Mouse (Mus musculus): ENCODE measurements at regions not wholly inside any gene's neighbourhood (a gene's known extent, or its start where the extent isn't known, plus 50 kb on each side); places are given as distances from the start of the nearest gene placed in this dataset.
A peak's percentile ranks its signal among the peaks of the same experiment; 100 is the strongest.

DNA sequence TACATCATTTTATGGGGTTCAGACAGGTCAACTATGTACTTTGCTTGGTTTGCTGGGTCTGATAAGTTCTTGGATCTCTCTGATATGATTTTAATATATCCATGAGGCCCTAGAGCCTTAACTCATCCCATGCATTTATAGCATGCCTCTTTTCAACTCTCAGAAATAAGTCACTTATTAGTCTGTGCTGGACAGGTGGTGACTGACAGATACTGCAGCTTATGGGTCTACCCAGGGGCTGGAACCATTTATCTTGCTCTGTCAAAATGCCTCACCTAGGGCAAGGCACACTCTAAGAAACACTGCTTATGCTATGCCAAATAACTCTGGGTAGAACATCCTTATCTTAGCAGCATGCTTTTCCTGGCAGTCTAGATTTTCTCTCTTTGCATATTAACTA, 225.6 kb downstream of the Mbnl1 start:
- no peak for DNase-seq

DNA sequence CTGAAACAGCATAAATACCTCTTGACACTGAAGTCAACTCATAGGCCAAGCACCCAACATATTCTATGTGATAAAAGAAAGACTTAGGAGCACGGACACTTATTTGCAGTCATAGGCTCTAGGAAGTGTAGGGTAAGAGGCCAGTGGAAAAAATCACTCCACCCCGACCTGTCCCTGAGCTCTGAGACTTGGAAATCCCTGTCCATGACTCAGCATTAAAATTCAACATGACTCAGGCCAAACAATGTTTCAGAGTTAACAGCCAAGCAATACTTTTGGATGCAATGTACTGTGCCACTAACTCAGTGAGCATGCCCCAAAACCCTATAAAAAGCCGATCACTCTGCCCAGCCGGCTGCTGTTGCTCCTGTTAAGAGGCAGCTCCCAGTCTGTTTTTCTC, 234.5 kb downstream of the Mbnl1 start:
- DNase-seq: no peak

DNA sequence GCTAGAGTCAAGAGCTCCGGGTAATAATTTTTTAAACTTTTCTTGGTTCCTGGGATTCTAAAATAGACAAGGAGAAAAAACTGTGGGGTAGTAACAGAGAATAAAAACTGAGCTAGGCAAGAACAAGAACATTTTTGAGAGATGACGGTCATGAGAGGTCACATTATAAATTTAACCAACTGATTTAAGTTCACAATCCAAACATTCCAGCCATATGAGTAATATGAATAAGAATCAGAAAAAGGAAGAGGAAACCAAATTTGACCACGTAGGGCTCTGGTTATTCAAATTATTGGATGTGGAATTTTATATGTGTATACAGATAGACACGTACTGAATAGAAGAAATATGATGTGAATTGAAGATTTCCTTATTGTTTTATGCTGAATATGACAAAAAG, 240.3 kb downstream of the Mbnl1 start:
- no peak for DNase-seq

DNA sequence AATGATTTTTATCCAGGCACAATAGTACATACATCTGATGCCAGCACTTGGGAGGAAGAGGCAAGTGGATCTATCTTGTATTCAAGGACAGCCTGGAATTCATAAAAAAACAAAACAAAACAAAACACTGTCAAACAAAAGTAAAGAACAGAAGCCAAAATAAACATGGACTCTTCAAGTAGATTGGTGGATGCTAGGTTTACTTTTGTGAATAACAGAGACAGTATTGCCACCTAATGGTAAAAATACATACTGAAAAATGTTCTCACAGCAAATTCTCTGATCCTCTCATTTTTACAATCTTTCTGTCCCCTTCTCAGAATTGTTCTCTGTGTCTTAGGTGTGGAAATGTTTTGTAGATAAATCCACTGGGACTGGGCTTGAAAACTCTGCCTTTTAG, 247.7 kb downstream of the Mbnl1 start:
- no peak for DNase-seq

DNA sequence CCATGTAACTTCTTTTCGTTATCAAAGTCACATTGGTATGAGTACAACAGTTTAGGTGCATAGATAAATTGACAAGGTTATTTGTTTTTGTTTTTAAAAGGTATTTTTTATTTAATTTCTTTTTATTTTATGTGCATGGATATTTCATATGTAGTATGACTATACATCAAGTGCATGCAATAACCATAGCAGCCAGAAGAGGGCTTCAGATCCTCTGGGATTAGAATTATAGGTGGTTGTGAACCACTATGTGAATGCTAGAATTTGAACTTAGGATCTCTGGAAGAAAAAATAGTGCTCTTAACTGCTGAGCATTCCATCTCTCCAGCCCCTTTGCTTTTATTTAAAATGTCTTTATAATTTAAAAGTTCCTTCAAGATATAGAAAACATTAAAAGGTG, 258.7 kb downstream of the Mbnl1 start:
- DNase-seq: no peak

DNA sequence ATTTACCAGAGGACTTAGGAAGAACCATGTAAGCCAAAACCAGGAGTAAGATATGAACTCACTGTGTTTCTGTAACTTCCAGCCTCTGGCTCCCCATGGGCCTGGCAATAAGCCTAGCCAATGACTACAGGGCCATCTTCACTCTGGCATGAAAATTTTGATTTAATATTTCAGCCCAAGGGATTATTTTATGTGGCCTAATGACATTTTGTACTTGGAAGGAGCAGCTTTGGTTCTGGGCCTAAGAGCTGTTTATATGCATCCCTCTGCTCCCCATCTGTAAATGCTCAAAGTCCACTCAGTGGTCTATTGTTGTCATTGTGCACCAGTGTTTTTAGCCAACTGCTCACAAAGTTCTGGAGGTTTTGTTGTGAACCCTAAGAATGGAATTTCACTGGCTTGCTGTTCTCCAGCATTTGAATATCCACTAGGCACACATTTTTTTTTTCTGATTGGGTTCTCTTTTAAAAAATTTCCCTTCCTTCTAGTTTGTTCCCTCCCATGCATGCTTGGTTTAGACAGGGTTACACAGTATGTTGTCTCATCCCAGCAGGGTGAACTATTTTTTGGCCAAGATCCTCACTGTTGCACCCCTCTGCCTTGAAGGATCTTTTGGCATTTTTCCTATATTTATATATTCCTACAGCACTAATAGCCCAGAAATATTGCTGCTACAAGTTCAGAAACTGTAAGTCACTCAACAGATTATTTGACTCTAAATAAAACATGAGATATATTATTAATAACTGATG, 261.9 kb upstream of the P2ry1 start:
- DNase-seq: no peak

DNA sequence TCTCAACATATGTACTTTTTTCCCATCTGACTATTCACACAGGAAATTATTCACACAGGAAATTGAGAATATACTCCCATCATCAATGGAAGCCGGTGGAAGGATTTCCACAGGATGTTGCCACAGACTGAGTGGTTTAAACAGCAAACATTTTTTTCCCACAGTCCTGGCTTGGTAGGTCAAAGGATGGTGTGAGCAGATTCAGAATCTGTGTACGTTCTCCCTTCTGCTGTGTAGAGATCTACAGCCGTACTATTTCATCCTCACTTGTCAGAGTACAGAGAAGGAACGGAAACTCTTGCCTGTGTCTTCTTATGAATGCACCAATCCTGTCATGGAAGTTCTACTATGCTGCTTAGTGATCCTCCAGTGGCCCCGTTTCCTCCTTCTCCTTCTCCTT, 261.2 kb upstream of the P2ry1 start:
- DNase-seq: no peak

DNA sequence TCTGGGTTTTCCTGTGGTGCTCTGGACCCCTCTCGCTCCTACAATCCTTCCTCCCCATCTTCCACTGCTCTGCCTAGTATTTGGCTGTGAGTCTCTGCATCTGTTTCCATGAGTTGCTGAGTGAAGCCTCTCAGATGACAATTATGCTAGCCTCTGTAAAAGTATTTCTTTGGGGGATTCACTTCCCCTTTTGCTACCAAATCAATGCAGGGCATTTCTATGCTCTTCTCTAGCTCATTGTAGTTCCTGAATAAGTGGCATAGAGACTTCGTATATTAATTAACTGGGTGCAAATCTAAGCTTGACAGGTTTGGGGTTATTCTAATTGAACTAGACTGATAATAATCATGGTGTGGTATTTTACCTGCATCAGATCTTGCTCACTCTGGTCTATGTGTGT, 260.4 kb upstream of the P2ry1 start:
- DNase-seq: no peak

DNA sequence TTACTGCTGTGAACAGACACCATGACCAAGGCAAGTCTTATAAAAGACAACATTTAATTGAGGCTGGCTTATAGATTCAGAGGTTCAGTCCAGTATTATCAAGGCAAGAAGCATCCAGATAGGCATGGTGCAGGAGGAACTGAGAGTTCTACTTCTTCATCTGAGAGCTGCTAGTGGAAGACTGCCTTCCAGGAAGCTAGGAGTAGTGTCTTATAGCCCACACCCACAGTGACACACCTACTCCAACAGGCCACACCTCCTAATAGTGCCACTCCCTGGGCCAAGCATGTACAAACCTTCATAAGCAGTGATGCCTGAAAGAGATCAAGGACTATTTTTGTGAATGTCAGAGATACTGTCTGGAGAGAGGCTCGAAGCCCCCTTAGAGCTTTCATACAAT, 257.5 kb upstream of the P2ry1 start:
- no peak for DNase-seq

DNA sequence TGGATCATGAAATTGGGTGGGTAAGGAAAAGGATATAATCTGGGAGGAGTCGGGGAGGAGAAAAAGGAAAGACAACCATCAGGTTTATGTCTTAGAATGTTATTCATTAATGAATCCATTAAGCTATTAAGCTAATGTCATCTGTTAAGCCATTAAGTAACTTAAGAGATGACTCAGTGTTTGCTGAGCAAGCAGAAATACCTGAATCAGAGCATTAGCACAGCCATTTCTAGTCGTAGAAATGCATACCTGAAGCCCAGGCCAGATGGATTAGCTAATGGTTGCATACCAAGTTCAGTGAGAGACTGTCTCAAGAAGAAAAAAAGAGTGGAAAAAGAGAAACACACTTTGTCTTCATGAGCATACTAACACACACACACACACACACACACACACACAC, 244.0 kb upstream of the P2ry1 start:
- DNase-seq: no peak

DNA sequence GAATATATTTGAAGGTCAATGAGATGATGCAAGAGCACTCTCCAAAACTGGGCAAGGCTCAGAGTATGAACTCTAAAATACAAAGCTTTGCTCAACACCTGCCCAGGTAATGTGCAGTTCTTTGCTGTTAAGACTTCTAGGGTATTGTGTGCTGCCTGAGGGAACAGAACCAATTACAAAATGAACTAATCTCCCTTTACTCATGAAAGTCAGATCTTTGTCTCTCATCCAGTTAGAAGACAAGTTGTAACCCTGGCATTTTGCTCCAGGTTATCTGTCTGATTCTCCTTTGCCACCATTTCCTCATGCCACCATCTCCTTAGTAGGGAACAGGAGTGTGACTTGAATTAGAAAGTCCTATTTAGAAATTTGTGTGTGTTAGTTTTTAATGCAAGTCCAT, 243.5 kb upstream of the P2ry1 start:
- no peak for DNase-seq

DNA sequence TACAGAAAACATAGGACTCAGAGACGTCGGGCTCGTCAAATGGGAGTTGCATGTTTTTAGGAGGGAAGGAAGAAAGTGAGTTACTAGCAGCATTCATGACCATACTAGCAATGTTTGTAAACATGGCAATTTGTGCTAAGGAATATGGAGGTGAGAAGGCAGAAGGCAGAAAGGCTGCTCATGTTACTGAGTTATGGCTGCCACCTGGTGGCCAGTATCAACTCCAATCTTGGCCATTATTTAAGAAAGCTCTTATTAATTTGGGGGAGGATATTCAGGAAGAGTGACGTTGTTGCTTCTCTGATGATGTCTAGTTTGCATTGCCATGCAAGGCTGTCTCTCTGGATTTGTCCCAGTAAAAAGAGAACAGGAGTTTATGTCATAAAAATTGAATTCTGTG, 239.7 kb upstream of the P2ry1 start:
- peak; percentile 24 for DNase-seq

DNA sequence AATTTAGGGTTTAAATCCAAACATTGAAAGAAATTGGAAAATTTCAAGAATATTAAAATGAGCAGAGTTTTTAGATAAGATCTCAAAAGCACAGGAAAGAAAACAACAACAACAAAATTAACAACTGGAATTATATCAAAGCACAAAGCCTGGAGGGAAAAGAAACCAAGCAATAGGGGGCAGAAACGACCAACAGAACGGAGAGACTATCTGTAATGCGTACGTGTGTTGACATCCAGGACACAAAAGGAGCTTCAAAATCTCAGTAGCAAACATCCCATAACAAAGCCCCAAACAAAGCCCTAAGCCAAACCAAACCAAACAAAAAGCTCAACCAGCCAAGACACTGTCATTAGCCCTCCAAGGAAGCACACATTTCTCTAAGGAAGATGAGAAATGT, 237.5 kb upstream of the P2ry1 start:
- no peak for DNase-seq

DNA sequence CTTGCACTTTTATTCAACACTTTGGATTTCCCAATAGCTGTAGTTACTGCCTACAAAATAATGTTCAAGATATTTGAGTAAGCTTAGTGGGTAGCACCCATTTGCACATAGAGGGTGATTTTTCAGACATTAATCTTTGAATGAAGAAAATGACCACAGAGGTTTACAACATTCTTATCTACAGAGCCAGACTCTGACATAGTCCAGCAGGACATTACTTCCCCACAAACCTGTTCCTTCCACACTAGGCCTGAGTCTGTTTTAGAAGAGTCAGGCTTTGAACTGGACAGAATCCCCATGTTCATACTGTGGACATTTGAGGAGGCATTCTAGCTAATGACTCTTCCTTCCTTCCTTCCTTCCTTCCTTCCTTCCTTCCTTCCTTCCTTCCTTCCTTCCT, 233.6 kb upstream of the P2ry1 start:
- DNase-seq: no peak

DNA sequence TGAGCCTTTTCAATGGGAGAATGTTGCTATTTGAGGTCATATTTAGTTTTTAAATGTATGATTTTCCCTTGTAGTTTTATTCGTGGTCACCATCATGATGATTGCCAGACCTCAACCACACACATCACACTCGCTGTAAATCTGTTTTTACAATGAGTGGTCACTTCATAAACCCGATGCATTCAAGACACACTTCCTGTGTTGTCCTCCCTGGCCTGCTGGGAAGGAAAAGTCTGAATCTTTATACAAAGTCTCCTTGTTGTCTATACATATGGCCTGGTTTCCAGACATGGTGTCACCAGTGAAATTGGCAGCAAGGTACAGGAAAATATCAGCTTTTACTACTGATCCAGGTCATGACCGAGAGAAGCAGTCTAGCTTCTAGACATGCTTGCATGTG, 230.7 kb upstream of the P2ry1 start:
- no peak for DNase-seq

DNA sequence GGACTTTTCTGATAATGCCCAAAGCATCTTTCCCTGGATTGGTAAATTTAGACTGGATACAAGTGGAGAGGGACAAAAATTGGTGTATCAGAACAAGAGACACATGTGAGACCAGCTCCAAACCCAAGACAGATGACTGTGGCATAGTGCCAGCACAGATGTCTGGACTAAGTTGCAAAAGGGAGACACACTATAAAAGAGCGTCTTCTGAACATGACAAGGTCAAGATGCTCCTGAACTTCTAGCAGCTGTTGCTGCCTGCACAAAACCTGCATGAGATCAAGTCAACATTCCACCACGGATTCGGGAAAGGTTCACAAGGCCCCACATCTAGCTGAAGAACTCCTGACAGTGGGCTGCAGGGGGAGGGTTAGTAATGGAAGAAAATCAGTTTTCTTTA, 229.2 kb upstream of the P2ry1 start:
- no peak for DNase-seq

DNA sequence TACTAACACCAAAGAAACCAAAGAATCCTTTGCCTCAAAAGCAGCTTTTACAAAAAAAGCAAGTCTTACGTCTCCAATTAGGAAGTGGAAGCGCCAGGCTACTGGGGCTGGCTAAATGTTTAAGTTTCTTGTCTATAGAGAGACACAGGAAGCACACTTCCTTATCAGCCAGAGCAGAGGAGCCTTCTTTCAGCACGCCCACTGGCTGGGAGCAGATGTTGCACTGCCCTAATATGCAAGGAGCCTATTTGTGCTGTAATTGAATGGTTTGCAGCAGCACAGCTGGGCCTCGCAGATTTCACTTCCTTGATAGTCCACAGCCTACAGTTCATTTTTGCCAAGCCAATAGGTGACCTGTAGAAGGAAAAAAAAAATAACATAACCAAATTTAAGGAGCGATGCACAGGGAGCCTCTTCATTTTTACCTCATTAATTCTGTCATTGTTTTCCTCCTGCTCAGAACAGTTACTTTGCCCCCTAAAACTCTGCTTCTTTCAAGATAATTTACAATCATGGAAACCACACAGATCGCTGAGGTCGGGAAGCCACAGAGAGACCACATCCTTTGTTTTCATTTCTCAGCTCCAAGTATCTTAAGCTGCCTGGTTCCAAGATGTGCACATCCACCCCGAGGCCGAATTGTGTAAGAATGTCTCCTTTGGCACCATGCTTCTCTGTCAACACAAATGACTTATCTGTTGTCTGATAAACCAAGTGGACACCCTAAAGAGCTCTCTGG, 217.3 kb upstream of the P2ry1 start:
- no peak for DNase-seq

DNA sequence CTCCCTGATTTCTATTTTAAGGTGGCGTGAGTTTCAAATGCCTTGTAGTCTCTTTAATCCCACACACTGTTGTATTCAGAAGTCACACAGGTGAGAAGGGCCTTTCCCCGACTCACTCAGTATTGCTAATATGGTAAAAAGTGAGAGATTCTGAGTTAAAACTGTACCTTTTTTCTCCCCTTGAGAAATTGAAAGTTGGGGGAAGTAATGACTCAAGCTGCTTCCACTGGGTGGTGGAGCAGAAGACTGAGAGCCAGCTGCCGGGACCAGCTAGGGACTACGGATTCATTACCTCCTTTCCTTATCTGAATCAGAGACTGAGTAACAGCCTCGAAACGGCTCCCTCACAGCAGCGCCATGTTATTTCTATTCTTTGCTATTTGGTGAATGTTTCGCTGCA, 214.6 kb upstream of the P2ry1 start:
- no peak for DNase-seq

DNA sequence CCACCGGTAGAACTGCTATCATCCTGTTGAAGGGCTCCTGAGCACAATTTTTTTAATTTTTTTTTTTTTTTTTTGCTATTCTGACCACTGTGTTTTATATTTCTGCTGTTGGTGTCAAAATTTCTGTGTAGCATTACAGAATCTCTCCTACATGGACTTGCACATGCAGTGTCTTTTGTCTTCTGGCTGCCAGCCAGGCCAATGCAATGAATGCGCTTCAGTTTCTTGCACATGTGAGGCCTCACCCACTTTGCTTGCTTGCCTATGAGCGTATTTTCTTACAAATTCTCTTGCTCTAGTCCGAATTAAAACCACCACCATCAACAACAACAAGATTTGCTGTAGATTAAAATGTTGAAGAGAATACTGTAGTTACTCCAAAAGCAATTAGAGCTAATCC, 213.2 kb upstream of the P2ry1 start:
- no peak for DNase-seq

DNA sequence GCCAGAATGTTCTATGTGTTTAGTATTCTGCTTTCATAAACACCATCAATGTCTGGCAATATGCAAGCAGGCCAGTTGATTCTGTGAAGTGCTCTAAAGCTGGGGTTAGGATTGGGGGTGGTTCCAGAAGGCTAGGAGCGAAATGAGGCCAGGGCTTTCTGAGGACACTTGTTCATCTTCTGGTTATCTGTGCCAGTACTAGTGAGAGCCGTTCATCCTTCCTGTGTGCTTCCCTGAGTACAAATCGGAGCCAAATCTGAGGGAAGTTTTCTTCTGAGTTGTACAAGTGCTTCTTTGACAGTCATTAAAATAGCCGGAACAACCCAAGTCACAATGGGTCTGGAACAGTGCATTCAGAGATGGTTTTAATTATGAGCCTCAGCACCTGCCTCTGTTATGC, 210.4 kb upstream of the P2ry1 start:
- no peak for DNase-seq

DNA sequence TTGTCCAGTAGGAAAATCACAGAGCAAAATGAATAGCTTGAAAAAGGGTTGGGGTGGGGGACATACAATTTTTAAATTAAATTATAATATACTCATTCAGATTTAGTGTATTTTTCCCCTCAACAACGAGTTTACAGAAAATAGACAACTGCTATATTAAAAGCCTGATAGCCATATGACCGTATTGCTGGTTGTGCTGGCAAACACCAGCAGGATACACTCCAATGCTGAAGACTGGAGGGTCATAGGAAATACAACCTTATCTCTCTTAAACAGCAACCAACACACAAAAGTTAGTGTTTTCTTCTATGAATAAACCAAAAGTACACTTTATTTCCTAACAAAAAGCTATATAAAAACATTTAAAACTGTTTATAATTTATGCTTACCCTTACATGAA, 206.4 kb upstream of the P2ry1 start:
- no peak for DNase-seq

DNA sequence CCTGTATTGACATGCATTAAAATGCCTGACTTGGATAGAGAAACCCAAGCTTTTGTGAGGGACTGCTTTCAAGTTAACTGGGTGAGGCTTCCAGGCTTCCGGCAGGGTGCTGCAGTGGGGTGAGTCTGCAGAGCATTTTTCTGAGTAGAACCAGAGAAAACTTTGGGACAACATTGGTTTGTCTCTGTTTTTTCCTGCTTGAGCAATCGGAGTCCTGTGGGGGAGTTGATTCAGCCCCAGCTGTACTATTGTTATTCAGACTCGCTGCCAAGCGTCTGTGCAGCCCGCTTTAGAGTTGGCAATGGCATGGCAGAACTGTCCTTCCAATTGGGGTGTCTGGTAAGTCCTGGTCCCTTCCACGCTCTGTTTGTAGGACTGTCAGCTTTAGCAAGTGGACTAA, 204.8 kb upstream of the P2ry1 start:
- DNase-seq: no peak

DNA sequence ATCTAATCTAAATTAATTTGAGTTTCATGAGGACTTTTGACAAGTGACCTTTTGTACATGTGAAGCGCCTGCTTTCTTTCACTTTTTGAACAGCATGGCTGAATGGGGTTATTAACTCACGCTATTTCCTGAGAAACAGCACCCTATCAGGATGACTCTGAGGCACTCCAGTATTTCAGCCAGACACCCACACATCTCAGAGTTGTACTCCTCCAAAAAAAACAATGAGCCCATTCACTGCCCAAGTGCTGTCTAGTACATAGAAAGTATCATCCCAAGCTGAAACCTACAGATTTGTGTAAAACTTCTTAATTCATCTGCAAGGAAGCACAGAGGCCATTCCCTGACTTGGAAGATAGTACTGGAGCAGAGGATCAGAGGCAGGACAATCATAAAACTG, 204.1 kb upstream of the P2ry1 start:
- no peak for DNase-seq

DNA sequence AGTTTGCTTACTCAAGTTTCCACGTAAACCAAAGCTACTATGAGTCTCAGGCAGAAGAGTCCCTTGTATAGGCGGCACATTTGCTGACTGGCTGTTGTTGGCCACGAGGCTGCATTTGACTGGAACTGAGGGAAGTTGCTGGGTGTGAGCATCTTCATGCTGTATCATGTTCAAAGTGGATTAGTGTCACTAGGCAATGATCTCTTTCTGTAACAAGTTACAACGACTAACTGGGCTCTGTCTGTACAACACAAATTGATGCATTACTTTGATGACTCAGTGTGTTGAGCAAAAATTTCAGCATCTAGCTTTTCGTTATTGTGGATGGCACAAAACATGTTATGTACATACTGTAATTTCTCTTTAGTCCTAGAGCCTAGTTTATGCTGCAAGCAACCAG, 203.7 kb upstream of the P2ry1 start:
- no peak for DNase-seq

DNA sequence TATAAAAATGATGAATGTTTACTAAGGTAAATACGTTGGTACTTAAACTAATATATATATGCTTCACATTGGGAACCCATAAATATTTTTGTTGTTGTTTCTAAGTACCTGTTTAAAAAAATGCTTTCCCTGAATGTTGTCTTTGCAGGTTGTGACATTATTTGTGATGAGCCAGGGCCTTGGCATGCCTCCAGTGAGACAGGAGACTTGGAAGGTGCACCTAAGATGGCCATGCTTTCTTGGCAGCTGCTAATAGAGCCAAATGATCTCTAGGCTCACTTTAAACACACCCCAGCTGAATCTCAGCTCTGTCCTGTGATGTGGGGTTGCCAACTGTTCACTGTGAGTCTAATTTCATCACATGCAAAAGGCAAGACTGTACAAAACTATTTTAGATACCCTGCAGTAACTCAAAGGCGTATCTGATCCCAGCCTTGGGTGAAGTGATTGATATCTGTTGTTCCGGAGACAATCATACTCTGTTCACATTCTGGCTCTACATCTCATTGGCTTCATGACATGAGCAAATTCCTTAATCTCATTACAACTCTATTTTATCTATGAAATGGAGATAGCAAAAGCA, 197.8 kb upstream of the P2ry1 start:
- no peak for DNase-seq
